Mouse (Mus musculus) layer of hippocampus, postnatal 25 days (tissue): ENCODE results near the gene Pde8b. TPM values are rescaled to one million over a fixed set of nuclear protein-coding genes. Genes with fewer than 3 reads are reported as not detected.
A peak's percentile ranks its signal among the peaks of the same experiment; 100 is the strongest.

ENCODE experiments used
- DNase-seq, 2 experiments: peaks; one replicate each; pipeline ENCODE4 v3.0.0; 2022; ENCODE audit warnings: mixed read lengths in 2 of 2, low spot score in 1 of 2; ENCODE audit errors: extremely low spot score in 1 of 2
- total RNA-seq, 2 experiments: library from RNA; stranded (reverse); gene quantifications; 2 replicates each; pipeline ENCODE4 v1.2.3; 2021

The Pde8b gene
- total RNA-seq, 2 experiments from 2014 or later: 91.7 to 97.0 TPM

DNA sequence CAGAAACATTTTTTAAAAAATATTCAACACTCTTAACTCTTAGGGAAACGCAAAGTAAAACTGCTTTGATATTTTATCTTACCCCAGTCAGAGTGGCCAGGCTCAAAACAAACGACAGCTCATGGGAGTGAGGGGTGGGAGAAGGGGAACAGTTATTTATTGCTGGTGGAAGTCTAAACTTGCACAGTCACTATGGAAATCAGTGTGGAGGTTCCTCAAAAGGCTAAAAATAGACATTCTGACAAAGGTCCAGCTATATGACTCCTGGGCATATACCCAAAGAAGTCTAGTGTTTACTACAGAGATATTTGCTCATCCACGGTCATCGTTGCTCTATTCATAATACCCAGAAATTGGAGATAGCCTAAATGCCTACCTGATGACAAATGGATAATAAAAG, 211.9 kb downstream of the Pde8b start:
- DNase-seq: no peak

DNA sequence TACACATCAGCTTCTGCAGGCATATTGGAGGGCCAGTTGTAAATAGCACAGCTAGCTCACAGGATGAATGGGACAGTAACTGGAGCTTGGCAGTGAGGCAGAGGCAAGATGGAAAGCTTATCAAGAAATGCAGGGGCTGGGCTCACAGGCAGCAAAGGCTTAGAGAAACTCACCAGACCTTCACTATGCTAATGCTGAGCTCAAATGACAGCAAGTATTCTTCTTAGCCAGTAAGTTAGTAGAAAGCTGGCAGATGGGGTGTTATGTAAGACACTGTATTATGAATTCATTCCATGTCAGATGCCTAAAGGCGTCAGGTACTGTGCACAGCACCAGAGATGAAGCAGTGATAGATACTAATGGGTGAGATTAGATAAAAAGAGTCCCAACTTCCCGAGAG, 215.4 kb downstream of the Pde8b start:
- DNase-seq: peak in 1 of 2 experiments; percentile 28

DNA sequence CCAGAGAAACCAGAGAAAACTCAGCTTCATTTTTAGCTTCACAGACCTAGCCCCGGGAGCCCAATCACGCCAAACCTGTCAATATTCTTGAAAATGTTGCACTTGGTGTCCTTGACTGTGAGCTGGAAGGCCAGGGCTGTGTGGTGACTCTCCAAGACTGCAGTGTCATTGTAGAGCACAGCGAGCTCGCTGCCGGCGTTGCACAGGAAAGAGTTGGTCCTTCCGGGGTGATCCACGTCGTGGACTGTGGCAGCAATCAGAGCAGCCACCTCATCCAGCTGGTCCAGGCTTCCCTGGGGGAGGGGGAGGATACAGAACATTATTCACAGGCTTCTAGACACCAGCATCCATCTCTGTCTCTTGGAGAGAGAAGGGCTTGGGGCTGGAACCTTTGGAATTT, 216.0 kb downstream of the Pde8b start:
- DNase-seq: no peak

DNA sequence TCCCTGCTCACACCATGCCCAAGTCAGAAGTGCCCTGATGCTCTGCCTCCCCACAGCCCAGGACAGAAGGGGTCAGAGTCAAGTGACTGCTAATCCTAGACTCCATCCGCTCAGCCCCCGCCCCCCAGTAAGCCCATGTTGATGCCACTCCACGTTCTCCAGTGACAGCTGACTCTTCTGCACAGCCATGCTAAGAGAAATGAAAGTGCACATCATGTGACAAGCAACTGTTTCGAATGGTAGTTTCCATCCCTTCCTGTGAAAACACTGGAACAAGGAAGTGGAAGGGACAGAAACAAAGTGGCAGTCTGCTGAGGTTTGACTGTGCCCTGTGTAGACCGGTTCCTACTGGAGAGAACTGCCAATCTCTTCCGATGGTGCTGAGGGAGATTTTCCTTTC, 217.2 kb downstream of the Pde8b start:
- DNase-seq: no peak

DNA sequence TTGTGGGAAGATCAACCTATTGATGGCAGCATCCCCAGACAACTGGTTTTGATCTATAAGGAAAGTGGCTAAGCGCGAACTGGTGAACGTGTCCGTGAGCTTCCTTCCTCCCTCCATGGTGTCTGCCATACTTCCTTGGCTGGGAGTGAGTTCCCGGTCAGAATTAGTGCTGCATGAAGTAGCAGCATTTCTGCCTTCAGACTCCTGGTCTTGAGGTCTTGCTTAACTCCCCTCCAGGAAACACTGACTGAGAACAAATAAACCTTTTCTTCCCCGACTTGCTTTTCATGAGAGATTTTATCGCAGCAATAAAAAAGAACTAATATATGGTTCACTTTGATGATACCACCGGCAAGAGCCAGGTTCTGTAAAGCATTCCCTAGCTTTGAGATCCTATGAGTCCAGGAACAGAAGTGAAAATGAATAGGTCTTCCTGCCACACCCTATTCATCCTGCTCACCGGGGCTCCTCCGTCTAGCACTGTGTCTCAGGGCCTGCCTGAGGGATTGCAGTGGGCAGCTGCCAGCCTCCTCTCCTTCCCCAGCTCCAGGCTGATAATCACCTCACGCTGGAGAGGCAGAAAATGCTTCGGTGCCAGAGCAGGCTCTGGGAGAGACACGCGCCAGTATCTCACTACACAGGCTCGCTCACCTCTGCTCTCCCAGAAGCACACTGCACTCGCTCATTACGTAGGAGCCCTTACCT, 217.9 kb downstream of the Pde8b start:
- DNase-seq: no peak

DNA sequence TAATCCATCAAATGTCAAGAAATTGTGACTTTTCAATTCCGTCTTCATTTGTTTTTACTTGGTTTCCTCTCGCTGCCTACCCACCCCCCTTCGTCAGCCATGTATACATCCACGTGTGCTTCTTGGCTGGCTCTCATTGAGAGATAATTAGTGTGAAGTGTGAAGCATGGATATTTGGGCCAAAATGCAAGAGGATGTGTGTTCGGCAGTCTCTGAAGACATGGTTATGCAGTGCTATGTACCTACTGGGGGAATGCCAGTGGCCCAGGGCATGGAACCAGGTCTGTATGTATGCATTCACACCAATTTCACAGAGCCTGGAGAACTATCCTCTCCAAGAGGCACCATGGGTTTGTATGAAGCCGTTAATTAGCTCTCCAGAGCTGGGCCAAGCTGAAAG, 219.3 kb downstream of the Pde8b start:
- no peak for DNase-seq

DNA sequence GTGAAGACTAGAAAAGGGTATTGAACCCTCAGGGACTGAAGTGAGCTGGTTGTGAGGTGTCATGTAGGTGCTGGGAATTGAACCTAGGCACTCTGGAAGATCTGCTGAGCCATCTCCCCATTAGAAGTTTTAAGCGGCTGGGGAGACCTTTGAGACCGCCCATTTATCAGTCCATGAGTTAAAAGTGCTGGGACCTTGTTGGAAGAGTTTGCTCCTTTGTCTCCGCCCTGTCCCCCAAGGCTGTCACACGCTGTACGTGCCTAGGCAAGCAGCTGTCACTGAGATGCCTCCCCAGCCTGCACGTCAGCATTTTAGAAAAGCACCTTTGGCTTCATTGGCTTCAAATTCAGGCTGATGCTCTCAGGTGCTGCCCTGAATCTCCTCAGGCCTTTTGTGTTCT, 229.9 kb downstream of the Pde8b start:
- DNase-seq: no peak

DNA sequence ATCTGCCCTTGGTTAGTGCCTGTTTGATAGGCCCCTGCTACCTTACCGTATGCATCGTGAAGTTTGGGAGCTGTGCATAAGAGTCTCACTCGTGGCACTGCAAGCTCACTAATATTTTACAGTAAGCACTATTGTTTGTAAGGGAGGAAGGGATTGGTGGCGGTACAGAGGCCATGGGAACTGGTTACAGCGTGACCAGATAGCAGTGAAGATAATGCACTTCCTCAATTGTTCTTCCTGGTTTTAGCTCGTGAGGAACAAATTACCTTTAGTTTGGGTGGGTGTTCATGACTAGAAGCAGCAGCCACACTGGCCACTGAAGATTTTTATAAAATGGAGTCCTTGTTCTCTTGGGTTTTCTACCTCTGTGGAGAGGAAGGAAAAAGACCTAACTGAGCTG, 230.8 kb downstream of the Pde8b start:
- DNase-seq: no peak

DNA sequence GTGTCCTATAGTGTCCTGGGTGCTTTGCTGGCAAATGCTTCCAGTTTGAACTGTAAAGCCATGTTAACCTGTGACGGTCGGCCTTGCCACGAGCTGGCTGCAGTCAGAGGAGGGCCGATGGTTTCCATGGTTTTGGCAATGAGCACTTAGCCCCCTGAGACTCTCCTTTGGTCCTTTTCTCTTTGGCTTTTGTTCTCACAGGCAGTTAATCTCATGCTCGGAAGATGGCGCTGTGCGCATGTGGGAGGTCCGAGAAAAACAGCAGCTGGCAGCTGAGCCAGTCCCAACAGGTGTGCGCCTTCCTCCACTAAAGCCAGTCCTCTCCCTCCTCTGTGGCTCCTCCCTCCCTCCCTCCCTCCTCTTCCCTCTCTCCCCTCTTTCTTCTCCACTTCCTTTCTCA, 232.2 kb downstream of the Pde8b start:
- peak; percentile 55 to 74 for DNase-seq

DNA sequence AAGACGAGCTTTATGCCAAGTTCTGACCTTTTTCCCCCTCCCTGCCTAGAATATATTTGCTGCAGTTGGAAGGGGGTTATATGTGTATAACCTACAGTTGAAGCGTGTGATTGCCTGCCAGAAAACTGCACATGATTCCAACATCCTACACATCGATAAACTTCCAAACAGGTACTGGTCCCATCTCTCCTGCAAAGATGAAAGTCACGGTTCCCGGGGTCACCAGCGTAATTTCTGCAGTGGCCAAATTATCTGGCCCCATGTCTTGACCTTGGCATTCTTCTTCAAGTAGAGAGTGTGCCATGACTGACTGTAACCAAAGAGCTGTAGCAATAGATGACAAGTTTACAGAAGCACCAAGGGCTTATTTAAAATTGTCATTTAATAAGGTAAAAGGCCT, 232.9 kb downstream of the Pde8b start:
- no peak for DNase-seq

DNA sequence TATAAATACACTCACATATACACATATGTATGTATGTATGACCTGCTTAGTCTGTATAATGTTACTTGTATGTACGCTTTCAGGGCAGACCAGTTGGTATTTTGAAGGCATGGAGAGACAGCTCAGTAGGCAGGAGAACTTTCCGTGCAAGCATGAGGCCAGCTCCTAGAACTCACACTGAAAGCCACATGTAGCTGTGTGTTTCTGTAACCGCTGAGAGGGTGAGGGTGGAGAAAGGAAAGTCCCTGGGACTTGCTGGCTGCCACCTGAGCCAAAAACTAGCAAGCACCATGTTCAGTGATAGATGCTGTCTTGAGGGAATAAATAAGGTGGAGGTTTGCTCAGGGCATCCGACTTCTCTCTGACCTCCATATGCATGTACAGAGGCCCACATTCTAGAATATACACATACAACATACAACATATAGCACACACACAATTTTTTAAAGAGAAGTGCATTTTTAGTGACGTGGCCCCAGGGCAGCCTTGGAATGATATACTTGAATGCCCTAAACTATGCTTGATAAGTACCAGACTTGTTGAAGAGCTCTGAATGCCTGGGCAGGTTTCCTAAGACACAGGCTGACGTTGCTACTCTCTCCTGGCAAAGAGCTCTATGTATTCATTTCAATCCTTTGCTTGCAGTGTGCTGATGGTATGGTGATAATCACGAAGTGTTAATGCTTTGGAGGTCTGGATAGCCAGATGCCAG, 238.4 kb downstream of the Pde8b start:
- no peak for DNase-seq

DNA sequence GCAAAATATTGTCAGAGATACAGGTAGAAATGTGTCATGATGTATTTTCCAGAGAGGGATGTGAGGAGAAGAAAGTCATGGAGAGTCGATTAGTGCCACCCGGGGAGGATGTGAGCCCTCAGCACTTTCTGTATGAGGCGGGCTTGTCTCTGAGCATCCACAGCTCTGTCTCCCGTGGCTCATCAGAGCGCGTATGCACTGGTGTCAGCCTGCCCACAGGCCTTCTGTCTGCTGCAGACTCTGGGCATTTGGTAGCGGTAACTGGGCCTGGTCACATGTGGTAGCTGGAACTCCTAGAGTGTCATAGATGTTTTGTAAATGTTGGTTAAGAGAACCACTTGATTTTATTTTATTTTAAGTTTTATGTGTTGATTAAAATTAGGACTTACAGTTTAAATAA, 240.9 kb downstream of the Pde8b start:
- peak in 1 of 2 experiments; percentile 27 for DNase-seq

DNA sequence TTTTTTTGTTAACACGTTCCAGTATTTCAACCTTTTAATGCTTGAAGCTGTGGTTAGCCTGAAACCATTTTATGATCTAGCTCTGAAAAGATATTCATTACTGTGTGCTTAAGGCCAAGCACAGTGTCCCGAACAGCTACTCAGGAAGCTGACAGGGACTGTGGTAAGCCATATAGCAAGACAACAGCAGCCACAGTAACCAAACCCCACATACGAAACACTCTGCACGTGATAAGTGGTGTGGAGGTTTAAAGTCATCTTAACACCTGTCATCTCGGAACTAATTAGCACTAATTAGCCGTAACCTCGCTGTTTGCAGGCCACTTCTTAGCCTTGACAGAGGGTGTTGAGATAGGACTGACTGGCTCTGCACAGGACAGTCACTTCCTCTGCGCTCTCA, 242.9 kb downstream of the Pde8b start:
- no peak for DNase-seq

DNA sequence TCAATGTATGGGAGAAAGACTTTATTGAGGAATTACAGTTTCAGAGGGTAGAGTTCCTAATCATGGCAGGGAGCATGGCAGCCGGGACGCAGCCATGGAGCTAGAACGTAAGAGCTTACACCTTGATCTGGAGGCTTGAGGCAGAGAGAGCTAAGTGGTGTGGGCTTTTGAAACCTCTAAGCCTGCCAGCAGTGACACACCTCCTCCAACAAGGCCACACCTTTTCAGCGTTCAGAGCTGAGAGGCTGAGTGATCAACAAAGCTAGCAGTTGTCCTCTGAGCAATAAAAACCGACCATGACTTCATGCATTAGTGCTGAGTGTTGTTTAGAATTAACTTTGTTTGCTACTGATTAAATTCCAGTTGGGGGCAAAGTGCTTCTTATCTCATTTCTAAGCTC, 259.6 kb downstream of the Pde8b start:
- no peak for DNase-seq

DNA sequence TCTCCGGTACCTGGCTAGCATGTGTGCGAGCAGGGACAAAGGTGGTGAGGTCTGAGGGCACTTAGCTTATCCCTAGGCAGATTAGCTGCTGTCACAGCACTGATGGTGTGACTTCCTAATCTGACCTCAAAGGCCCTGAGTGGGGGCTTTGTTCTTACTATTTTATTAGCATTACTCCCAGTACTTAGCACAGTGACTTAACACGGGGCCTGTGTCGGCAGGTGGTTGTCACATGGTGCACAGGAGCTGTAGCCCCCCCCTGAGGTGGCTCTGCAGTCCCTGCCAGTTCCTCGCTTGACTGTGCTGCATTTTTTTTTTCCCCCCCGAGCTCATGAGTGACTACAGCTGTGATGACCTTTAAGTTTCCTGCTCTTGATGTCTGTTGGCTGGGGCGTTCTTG, 271.1 kb downstream of the Pde8b start:
- no peak for DNase-seq

DNA sequence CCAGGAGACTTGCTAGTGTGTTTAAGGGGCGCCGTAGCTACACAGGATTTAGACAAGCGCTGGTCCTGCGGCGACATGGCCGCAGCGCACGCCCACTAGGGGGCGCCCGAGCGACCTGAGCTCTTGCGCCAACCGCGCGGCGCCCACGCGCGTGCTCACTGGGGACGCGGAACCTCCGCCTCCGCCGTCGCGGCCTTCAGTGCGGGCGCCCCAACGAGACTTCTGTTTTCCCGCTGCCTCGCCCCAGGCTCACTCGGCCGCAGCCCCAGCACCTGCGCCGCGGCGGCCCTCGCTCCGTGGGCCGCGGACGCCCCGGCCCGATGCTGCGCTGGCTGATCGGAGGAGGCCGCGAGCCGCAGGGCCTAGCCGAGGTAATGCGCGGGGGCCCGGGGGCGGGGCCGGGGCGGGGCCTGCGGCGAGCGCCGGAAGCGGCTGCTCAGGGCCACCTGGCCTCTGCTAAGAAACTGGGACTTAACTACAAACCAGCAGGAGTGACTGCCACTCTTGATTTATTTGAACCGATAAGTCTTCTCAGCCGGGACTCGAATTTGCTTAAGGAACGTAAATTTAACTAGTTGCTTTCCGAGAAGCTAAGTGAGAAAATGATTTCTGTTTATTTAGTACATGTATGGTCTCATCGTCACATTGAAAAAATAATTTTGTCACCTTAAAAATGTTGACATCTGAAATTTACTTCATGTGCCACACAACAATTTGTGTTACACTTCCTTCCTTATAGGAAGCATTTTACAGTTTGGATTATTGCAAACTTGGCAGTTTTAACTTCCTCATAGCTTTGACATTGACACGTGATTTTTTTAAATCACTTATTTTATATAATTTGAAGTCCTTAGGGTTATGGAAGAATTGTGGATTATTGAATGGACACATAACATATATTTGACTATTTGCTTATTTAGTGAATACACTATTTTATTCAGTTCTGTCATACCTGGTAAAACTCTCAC, 273.6 kb downstream of the Pde8b start, which contains the start of gene Wdr41:
Gene Wdr41, plus strand, starts transcription at position 126 of the 968 bp plus-strand sequence.
- DNase-seq: peak; percentile 90 to 94

DNA sequence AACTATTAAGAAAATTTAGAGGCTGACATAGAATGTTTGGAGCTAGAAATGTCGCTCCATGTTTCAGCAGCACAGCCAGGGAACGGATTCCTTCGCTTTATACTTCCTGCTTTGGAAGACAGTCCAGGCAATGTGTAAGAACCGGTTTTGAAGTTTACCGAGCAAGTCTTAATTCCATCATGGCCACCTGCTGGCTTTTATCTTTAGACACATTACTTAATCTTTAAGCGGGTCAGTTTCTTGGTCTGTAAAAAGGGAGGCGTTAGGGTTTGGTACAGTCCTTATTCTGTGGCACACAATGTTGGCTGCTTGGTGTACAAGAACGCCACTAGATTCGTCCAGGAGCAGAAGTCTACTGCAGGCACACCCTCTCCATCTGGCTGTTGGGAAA, 274.3 kb downstream of the Pde8b start:
- DNase-seq: no peak
